Mouse (Mus musculus) heart, embryonic 14.5 days (tissue): ENCODE results near the gene Cldnd2. TPM values are rescaled to one million over a fixed set of nuclear protein-coding genes. Genes with fewer than 3 reads are reported as not detected.
A peak's percentile ranks its signal among the peaks of the same experiment; 100 is the strongest.

ENCODE experiments used
- ATAC-seq: fragments of 200-750 bp; cut with Nextera tagmentation; 2 replicates; pipeline ENCODE4 v1.8.0; 2017; ENCODE audit warnings: low read depth, moderate TSS enrichment; ENCODE audit not compliant: insufficient number of reproducible peaks, insufficient read depth, low FRiP score
- H3K27ac ChIP-seq, 2 experiments: fragments of 200-500 bp in 1 of 2; fragments of 300-500 bp in 1 of 2; sonication (generic) in 1 of 2; replicated peaks in 1 of 2; 2 replicates each; pipeline ENCODE4 v1.5.1; 2012 to 2014; ENCODE audit warnings: low read depth in 2 of 2, low read length in 2 of 2, control low read depth in 1 of 2, mild to moderate bottlenecking in 1 of 2, mixed read lengths in 1 of 2; ENCODE audit not compliant: control insufficient read depth in 1 of 2, insufficient read depth in 1 of 2
- H3K27me3 ChIP-seq: fragments of 300-500 bp; sonication (generic); 2 replicates; pipeline ENCODE4 v1.6.1; 2014; ENCODE audit warnings: mild to moderate bottlenecking, low read length, control low read depth; ENCODE audit not compliant: control insufficient read depth, insufficient read depth
- H3K36me3 ChIP-seq: fragments of 300-500 bp; sonication (generic); 2 replicates; pipeline ENCODE4 v1.6.1; 2014; ENCODE audit warnings: mild to moderate bottlenecking, control low read depth, low read length, mixed read lengths; ENCODE audit not compliant: control insufficient read depth, insufficient read depth
- H3K4me1 ChIP-seq, 2 experiments: fragments of 200-500 bp in 1 of 2; fragments of 300-500 bp in 1 of 2; sonication (generic) in 1 of 2; 2 replicates each; pipeline ENCODE4 v1.6.1; 2012 to 2014; ENCODE audit warnings: low read length in 2 of 2, control low read depth in 1 of 2, mixed read lengths in 1 of 2; ENCODE audit not compliant: control insufficient read depth in 2 of 2, insufficient read depth in 2 of 2
- H3K4me2 ChIP-seq: fragments of 300-500 bp; sonication (generic); 2 replicates; pipeline ENCODE4 v1.6.1; 2014; ENCODE audit warnings: mild to moderate bottlenecking, low read length
- H3K4me3 ChIP-seq, 2 experiments: fragments of 200-500 bp in 1 of 2; fragments of 300-500 bp in 1 of 2; sonication (generic) in 1 of 2; 2 replicates each; pipeline ENCODE4 v1.5.1; 2012 to 2014; ENCODE audit warnings: low read length in 2 of 2, mild to moderate bottlenecking in 2 of 2, control low read depth in 1 of 2, low read depth in 1 of 2, moderate library complexity in 1 of 2; ENCODE audit not compliant: control insufficient read depth in 1 of 2, insufficient read depth in 1 of 2
- H3K9ac ChIP-seq: fragments of 300-500 bp; sonication (generic); 2 replicates; pipeline ENCODE4 v1.6.1; 2014; ENCODE audit warnings: mild to moderate bottlenecking, low read length
- H3K9me3 ChIP-seq: fragments of 300-500 bp; sonication (generic); 2 replicates; pipeline ENCODE4 v1.6.1; 2016; ENCODE audit warnings: low read length, control low read depth; ENCODE audit not compliant: control insufficient read depth
- WGBS: fragments of 180-500 bp; shearing (Covaris S2); extraction: QIAGEN DNeasy Blood & Tissue Kit; methylation state at CpG from one replicate; pipeline ENCODE4 v1.1.7; 2014; 5-methylcytosine and 5-hydroxymethylcytosine counted together
- polyA plus RNA-seq: library from polyadenylated mRNA; unstranded; fragments of >200 nt; fragmentation: Nextera tagmentation; extraction: Ambion mirVana; gene quantifications from 2 replicates; pipeline ENCODE4 v1.2.1, GENCODE M21; 2014

The Cldnd2 gene
- polyA plus RNA-seq, 1 experiment from 2014 or later, result not detected

- Histone ChIP-seq H3K4me2 (no peak overlapping the region; the same call in 1 of the 2 replicates), H3K4me3 (no peak overlapping the region)
These were observed 35.8 kb downstream of the Cldnd2 start for GRCm38 (mm10) chr7:43476376-43476775.

DNA sequence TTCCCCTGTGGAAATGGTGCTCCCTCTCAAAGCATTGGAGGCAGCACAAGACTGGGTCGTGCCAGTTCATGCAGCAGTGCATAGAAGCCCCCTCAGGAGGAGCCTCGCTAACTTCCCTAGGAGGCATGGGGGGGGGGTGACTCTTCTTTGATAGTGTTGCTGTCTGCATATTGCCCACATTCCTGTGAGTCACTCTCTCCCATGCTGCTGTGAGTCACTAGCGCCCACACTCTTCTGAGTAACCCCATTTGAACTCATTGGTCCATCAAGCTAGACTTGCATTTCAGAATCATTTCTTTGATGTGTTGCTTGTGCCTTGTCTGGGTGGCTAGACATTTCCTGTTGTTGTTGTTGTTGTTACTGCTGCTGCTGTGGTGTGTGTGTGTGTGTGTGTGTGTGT lies 40.6 kb downstream of the Cldnd2 start:
- H3K4me1 ChIP-seq, result peaks cover 2 to 4% of the 10 kb centered on the region in 2 experiments; a peak in 2 of 4 replicates
- H3K27ac ChIP-seq, result no peak overlapping the region
- WGBS, result 65% methylated on average over 3 of the region's 3 CpGs
- H3K9me3 ChIP-seq, result no peaks in the 10 kb centered on the region
- peaks cover 29% of the 10 kb centered on the region for H3K27me3 ChIP-seq
- H3K4me3 ChIP-seq, result no peak overlapping the region
- H3K36me3 ChIP-seq, result no peaks in the 10 kb centered on the region
- ATAC-seq, result no peak
- no peak overlapping the region for H3K9ac ChIP-seq
- no peak overlapping the region for H3K4me2 ChIP-seq

More at GRCm38 (mm10) chr7:43476376-43476775, 35.8 kb downstream of the Cldnd2 start:
- H3K27me3 ChIP-seq, result peaks cover 47% of the 10 kb centered on the region
- no peak overlapping the region for H3K9ac ChIP-seq
- no peaks in the 10 kb centered on the region for H3K36me3 ChIP-seq
- no peaks in the 10 kb centered on the region for H3K4me1 ChIP-seq
- H3K9me3 ChIP-seq, result no peaks in the 10 kb centered on the region
- WGBS, result 4% methylated on average over 13 of the region's 13 CpGs
- no peak for ATAC-seq
- H3K27ac ChIP-seq, result no peak overlapping the region

DNA sequence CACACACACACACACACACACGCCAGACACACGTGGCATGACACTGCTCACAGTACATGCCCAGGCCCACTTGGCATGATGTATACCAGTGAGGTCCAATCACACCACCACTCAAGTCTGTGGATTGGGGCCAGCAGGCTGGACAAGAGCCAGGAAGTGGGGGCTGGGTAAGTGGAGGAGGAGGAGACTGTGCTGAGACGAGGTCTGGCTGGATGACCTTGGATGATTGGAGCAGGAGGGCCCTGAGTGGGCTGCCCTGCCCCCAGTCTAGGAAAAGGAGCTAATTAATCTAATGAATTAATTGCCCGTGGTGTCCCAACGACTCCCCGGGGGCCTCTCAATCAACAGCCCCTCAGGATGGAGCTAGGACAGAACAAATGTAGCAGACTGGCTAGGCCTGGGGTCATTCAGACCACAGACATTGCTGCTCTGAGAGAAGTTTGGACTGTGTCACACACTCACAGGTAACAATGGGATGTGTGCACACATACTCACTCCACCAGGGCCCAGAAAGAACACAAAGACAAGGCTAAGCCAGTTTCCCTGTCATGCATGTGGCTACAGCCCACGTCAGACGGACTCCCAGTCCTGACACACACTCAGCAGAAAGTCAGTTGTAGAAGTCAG lies 41.6 kb downstream of the Cldnd2 start:
- no peak overlapping the region for H3K4me2 ChIP-seq
- no peaks in the 10 kb centered on the region for H3K9me3 ChIP-seq
- H3K27me3 ChIP-seq, result peaks cover 19% of the 10 kb centered on the region
- 58% methylated on average over 8 of the region's 8 CpGs for WGBS
- no peak overlapping the region for H3K27ac ChIP-seq
- ATAC-seq, result no peak
- H3K9ac ChIP-seq, result no peak overlapping the region
- no peaks in the 10 kb centered on the region for H3K36me3 ChIP-seq
- no peak overlapping the region for H3K4me3 ChIP-seq
- H3K4me1 ChIP-seq, result peaks cover 2 to 4% of the 10 kb centered on the region in 2 experiments; a peak in 2 of 4 replicates

- WGBS, result 5% methylated on average over 10 of the region's 10 CpGs
- no peak overlapping the region for H3K4me3 ChIP-seq
- ATAC-seq, result no peak
- no peak overlapping the region for H3K27ac ChIP-seq
- no peaks in the 10 kb centered on the region for H3K36me3 ChIP-seq
- peaks cover 2 to 4% of the 10 kb centered on the region in 2 experiments; a peak in 2 of 4 replicates for H3K4me1 ChIP-seq
- no peaks in the 10 kb centered on the region for H3K9me3 ChIP-seq
- no peak overlapping the region for H3K4me2 ChIP-seq
- H3K9ac ChIP-seq, result no peak overlapping the region
- peaks cover 9% of the 10 kb centered on the region for H3K27me3 ChIP-seq
These were observed 42.7 kb downstream of the Cldnd2 start for GRCm38 (mm10) chr7:43483236-43483635.

- 31% methylated on average over 5 of the region's 5 CpGs for WGBS
- Histone ChIP-seq H3K27ac (no peak overlapping the region), H3K27me3 (peaks cover 27% of the 10 kb centered on the region), H3K9ac (no peak overlapping the region), H3K9me3 (no peaks in the 10 kb centered on the region), H3K4me1 (peaks cover 0 to 4% of the 10 kb centered on the region in 2 experiments; a peak in 1 of 4 replicates), H3K4me2 (no peak overlapping the region), H3K4me3 (no peak overlapping the region), H3K36me3 (no peaks in the 10 kb centered on the region)
- ATAC-seq, result no peak
These were observed 48.1 kb downstream of the Cldnd2 start for GRCm38 (mm10) chr7:43488646-43489045.

DNA sequence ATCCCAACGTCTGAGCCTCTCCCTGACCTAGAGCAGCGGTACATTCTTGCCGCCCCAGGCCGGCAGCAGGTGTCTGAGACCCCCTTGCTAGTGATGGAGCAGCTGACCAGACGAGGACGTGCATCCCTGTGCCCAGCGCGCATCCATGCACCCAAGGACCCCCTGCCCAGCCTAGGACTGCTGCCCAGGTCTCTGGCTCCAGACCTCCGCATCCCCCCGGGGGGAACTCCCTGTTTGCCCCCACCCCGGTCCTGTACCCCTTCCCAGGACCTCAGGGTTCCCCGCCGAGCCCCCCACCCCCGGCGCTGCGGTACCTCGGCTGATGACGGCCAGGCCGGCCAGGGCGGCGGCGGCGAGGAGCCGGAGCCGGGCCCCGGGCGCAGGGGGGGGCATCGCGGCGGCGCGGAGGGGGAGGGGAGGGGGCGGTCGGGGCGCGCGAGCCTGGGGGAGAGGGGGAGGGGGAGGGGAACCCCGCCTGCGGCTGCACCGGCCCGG lies 49.1 kb downstream of the Cldnd2 start, which contains the start of gene Iglon5:
Gene Iglon5, minus strand, starts transcription at position 445 of the 495 bp plus-strand sequence.
- H3K27me3 ChIP-seq, result peaks cover 28% of the 10 kb centered on the region
- WGBS, result 2% methylated on average over 19 of the region's 41 CpGs

GRCm38 (mm10) chr7:43490182-43490584 lies 49.6 kb downstream of the Cldnd2 start:
- H3K9me3 ChIP-seq, result no peaks in the 10 kb centered on the region
- H3K4me3 ChIP-seq, result peak overlapping the region; percentile 16 to 34; a peak in 2 of 4 replicates
- H3K4me1 ChIP-seq, result peaks cover 0 to 4% of the 10 kb centered on the region in 2 experiments; a peak in 1 of 4 replicates
- ATAC-seq, result 0 out of 2 replicates have a peak, but pooled peaks have one; percentile 29
- no peak overlapping the region for H3K9ac ChIP-seq
- peak overlapping the region; percentile 61 for H3K4me2 ChIP-seq
- peaks cover 33% of the 10 kb centered on the region for H3K27me3 ChIP-seq
- WGBS, result under 1% methylated on average over 12 of the region's 13 CpGs
- H3K36me3 ChIP-seq, result no peaks in the 10 kb centered on the region
- H3K27ac ChIP-seq, result no peak overlapping the region

More for the DNA sequence above, 49.1 kb downstream of the Cldnd2 start, which contains the start of gene Iglon5:
- H3K9me3 ChIP-seq, result no peaks in the 10 kb centered on the region
- peak within 1 kb of the TSS; percentile 48; the same call in 1 of the 2 replicates for H3K9ac ChIP-seq
- no peak within 1 kb of the TSS for H3K27ac ChIP-seq
- H3K4me1 ChIP-seq, result peaks cover 0 to 4% of the 10 kb centered on the region in 2 experiments; a peak in 1 of 4 replicates
- peak within 1 kb of the TSS; percentile 16 to 34; a peak in 3 of 4 replicates for H3K4me3 ChIP-seq
- 0 out of 2 replicates have a peak, but pooled peaks have one; percentile 44 for ATAC-seq
- peak within 1 kb of the TSS; percentile 61 for H3K4me2 ChIP-seq
- H3K36me3 ChIP-seq, result no peaks in the 10 kb centered on the region
